Mouse (Mus musculus): ENCODE data around the gene Gls.

The Gls gene

DNA sequence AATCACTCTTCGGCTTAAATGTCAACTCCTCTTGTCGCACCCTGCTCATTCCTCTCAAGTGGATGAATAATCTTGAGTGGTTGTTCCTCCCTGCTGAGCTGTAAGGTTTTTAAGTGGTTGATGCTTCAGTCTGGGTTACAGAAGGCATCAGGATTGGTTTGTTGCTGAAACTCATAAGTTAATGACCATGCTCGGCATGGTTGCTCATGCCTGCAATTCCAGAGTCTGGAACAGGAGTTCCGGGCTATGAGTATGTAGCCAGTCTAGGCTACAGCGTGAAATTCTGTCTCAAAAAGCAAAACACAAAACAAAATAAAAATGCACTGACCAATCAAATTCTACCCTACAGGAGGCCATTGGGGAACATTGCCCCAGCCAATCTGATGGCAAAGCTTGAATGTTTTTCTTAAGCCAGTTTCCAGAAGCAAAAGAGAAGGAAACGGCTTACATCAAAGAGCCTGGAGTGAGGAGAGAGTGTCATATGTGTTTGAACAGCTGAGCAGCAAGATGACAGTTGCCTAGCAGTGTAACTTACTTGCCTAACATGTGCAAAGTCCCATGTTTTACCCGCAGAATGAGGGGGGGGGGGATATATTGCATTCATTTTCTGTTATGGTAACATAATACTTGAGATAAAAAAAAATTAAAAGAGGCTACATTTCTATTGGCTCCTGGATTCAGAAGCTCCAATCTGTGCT is 18.2 kb upstream of the Gls start:
- intact Hi-C loops (cut with DNase I): no loop called here

DNA sequence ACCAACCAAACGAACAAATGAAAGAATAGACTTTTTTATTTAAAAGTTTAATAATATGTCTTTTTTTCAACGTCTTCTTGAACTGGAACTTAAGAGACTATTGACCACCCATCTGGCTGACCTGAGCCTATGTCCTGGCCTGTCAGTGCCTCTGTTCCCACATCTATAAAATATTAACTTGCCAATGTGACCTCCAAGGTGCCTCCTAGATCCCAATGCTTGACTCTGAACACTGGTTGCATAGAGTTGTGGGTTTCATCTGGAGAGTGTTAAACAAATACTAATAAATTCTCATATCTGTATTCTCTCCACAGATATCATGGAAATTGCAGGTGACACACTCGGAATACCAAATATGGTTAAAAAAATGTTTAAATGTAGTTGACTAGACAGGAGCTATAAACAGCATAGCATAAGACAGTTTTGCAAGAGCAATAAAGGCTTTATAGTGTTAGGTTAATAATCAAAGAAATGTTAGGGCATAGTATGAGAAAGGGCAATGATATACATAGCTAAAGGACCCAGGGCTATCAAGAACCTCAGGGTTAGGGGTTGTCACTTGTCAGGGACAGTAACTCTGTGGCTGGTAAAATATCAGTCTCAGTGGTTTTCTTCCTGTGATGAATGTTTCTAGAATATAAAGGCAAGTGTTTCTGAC is 16.0 kb upstream of the Gls start:
- intact Hi-C loops (cut with DNase I): no loop called here

GRCm38 (mm10) chr1:52242270-52242669 is 9.2 kb upstream of the Gls start:
- intact Hi-C loops (cut with DNase I): no loop called here

GRCm38 (mm10) chr1:52232766-52233140 is 279 bp downstream of the Gls start:
- intact Hi-C loops (cut with DNase I): loop anchor here (5.0 kb wide), 1 partner anchor 75 kb away; no protein-coding TSS in a partner anchor

GRCm38 (mm10) chr1:52231939-52232765 is 880 bp downstream of the Gls start:
- intact Hi-C loops (cut with DNase I): loop anchor here (5.0 kb wide), 1 partner anchor 75 kb away; no protein-coding TSS in a partner anchor

- intact Hi-C loops (cut with DNase I): loop anchor here (5.0 kb wide), 1 partner anchor 73 kb away; no protein-coding TSS in a partner anchor
These were observed 2.6 kb downstream of the Gls start for GRCm38 (mm10) chr1:52230404-52230803.

- intact Hi-C loops (cut with DNase I): no loop called here
These were observed 4.9 kb downstream of the Gls start for GRCm38 (mm10) chr1:52228178-52228577.

DNA sequence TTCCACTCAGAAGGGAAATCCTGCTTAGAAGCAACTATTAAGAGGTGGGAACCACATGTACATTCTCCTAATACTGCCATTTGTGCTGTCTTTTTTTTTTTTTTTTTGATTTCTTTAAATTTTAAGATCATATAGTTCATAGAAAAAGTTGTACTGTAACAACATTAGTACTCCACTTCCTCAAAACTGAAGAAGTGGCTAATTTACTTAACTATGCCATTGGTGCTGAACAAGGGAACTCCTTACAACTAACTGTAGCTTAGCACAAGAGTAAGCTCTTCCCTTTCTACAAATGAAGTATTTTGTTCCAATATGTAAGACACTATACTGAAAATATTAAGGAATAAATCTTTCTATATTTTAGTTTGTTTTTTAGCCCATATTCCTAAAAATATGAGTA is 6.6 kb downstream of the Gls start:
- intact Hi-C loops (cut with DNase I): no loop called here

GRCm38 (mm10) chr1:52216766-52217165 is 16.3 kb downstream of the Gls start:
- intact Hi-C loops (cut with DNase I): no loop called here

GRCm38 (mm10) chr1:52182992-52183391 is 50.0 kb downstream of the Gls start:
- intact Hi-C loops (cut with DNase I): no loop called here

- intact Hi-C loops (cut with DNase I): no loop called here
These were observed 51.0 kb downstream of the Gls start for GRCm38 (mm10) chr1:52181994-52182393.

- intact Hi-C loops (cut with DNase I): loop anchor here (10.0 kb wide), 1 partner anchor 85 kb away; no protein-coding TSS in a partner anchor
These were observed 53.0 kb downstream of the Gls start for GRCm38 (mm10) chr1:52179939-52180568.

DNA sequence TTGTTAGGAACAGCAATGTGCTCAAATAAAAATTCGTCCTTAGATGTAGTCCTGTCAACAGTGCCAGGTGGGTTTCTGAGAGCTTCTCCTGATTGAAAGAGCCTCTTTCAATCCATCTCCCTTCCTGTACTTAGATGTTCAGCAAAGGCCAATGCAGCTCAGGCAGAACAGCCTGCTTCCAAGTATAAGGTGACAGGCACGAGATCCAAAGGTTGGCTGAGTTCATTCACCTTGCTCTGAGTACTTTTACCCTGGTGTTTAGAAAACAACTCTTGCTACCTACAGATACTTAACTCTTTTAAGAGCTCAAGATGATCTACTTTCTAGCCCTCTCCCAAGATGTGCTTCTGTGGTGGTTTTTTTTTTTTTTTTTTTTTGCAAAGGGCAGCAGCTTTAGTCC is 56.0 kb downstream of the Gls start:
- intact Hi-C loops (cut with DNase I): loop anchor here (10.0 kb wide), 1 partner anchor 88 kb away; no protein-coding TSS in a partner anchor

DNA sequence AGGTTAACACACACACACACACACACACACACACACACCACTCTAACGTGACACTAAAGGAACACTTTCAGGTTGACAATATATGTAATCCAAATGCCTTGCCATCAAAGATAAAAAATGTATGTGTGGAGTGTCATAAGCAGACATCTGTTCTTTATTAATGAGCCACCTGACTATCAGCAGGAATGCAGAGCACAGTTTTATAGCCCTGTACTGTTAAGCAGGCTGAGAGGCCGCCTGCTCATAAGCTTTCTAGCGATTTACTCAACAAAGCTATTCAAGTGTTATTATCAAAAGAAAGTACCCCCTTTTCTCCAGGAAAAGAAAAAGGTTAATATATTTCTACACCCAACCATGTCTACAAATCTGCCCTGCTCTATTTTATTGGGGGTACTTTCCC is 57.0 kb downstream of the Gls start:
- intact Hi-C loops (cut with DNase I): loop anchor here (10.0 kb wide), 1 partner anchor 89 kb away; no protein-coding TSS in a partner anchor

GRCm38 (mm10) chr1:52175321-52175720 is 57.7 kb downstream of the Gls start:
- intact Hi-C loops (cut with DNase I): loop anchor here (10.0 kb wide), 1 partner anchor 89 kb away; no protein-coding TSS in a partner anchor

GRCm38 (mm10) chr1:52171271-52171670 is 61.8 kb downstream of the Gls start:
- intact Hi-C loops (cut with DNase I): loop anchor here (10.0 kb wide), 1 partner anchor 94 kb away; no protein-coding TSS in a partner anchor

DNA sequence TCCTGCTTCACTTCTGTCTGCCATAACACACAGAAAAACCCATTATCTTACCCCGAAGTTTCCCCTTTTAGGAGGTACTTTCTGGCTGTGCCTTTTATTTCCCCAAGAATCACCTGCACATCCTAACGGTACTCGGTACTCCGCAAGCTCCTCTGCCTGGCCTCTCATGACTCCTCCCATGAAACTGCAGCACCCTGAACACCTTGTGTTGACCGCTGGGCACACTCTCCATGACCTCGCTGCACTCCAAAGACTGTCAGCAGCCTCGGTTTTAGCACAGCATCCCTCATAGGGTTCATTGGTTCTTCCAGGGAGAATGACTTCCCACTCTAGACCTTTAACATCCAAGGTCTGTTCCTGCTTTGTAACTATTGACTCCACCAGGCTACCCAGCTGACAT is 62.3 kb downstream of the Gls start:
- intact Hi-C loops (cut with DNase I): loop anchor here (10.0 kb wide), 1 partner anchor 94 kb away; no protein-coding TSS in a partner anchor

DNA sequence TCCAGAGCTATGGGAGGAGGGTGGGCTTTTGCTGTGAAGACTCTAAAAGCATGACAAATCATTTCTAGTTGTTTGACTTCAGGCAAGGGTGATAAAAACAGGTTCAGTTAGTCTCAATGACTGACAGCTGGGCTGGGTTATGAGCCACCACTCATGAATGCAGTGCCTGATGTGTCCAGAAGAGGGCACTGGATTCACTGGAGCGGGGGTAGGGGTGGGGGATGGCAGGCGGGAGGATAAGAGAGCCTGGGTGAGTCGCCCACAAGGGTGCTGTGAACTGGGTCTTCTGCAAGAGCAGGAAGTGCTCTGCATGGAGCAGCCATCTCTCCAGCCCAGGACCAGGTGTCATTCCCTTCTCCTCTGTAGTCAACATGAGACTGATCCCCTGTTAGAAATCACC is 63.0 kb downstream of the Gls start:
- intact Hi-C loops (cut with DNase I): loop anchor here (10.0 kb wide), 1 partner anchor 95 kb away; no protein-coding TSS in a partner anchor

DNA sequence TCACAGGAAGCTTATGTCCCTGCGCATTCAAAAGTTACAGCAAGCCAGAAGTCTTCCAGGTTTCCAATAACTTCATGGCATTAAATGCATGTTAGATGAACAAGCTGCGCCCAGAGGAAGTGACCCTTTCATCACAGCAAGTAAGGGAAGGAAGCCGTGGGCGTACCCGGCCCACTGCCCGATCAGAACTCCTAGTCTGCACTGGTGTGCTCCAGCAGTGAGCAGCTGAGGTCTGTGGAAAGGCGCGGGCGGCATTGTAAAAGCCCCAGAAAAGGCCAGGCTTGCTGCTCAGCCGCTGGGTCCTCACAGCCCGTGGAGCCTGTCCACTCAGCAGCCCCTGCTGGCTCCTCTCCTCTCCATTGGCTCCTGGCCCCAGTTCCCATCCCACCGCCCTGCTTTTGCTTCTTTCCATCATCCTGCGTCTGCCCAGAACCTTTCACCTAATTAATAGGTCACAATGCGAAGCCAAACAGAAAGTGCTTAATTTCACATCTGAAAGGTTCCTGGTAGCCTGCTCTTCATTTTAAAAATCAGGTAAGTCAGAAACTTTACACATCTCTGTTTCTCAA is 66.3 kb downstream of the Gls start:
- intact Hi-C loops (cut with DNase I): no loop called here

GRCm38 (mm10) chr1:52163707-52164457 is 69.2 kb downstream of the Gls start:
- intact Hi-C loops (cut with DNase I): no loop called here
